Mouse (Mus musculus) heart, embryonic 11.5 days (tissue): Measurements from ENCODE around the gene Ptx3. TPM values are rescaled to one million over a fixed set of nuclear protein-coding genes. Genes with fewer than 3 reads are reported as not detected.
A peak's percentile ranks its signal among the peaks of the same experiment; 100 is the strongest.
"Not testable (repeated sequence)": the region's sequence is repeated elsewhere in the genome, so short reads cannot be mapped to it uniquely, and the experiment has no call there.

Experiments
- ATAC-seq: fragments of 200-750 bp; cut with Nextera tagmentation; replicated peaks from 2 replicates; pipeline ENCODE4 v1.8.0; 2017; ENCODE audit warnings: moderate library complexity; ENCODE audit not compliant: insufficient number of reproducible peaks, low FRiP score, low TSS enrichment
- H3K27ac ChIP-seq: fragments of 300-500 bp; sonication (generic); 2 replicates; pipeline ENCODE4 v1.5.1; 2014; ENCODE audit warnings: mild to moderate bottlenecking, low read depth, low read length
- H3K27me3 ChIP-seq: fragments of 300-500 bp; sonication (generic); 2 replicates; pipeline ENCODE4 v1.6.1; 2014; ENCODE audit warnings: mild to moderate bottlenecking, low read length, mixed read lengths; ENCODE audit not compliant: control insufficient read depth, insufficient read depth
- H3K36me3 ChIP-seq: fragments of 300-500 bp; sonication (generic); 2 replicates; pipeline ENCODE4 v1.6.1; 2014; ENCODE audit warnings: mild to moderate bottlenecking, low read length, moderate library complexity, mixed read lengths; ENCODE audit not compliant: control insufficient read depth, insufficient read depth
- H3K4me1 ChIP-seq: fragments of 300-500 bp; sonication (generic); 2 replicates; pipeline ENCODE4 v1.6.1; 2014; ENCODE audit warnings: low read length; ENCODE audit not compliant: control insufficient read depth, insufficient read depth
- H3K4me2 ChIP-seq: fragments of 300-500 bp; sonication (generic); 2 replicates; pipeline ENCODE4 v1.6.1; 2014; ENCODE audit warnings: mild to moderate bottlenecking, moderate library complexity
- H3K4me3 ChIP-seq: fragments of 300-500 bp; sonication (generic); 2 replicates; pipeline ENCODE4 v1.5.1; 2014; ENCODE audit warnings: low read depth, low read length
- H3K9ac ChIP-seq: fragments of 300-500 bp; sonication (generic); 2 replicates; pipeline ENCODE4 v1.6.1; 2014; ENCODE audit warnings: mild to moderate bottlenecking, low read depth, low read length, moderate library complexity
- H3K9me3 ChIP-seq: fragments of 300-500 bp; sonication (generic); replicated peaks from 2 replicates; pipeline ENCODE4 v1.6.1; 2016; ENCODE audit warnings: low read length; ENCODE audit not compliant: control insufficient read depth
- WGBS: fragments of 180-500 bp; shearing (Covaris S2); extraction: QIAGEN DNeasy Blood & Tissue Kit; methylation state at CpG from one replicate; pipeline ENCODE4 v1.1.7; 2014; ENCODE audit not compliant: insufficient replicate concordance; 5-methylcytosine and 5-hydroxymethylcytosine counted together
- polyA plus RNA-seq: library from polyadenylated mRNA; unstranded; fragments of >200 nt; fragmentation: Nextera tagmentation; extraction: Ambion mirVana; gene quantifications from 2 replicates; pipeline ENCODE4 v1.2.1, GENCODE M21; 2014

Gene Ptx3
- polyA plus RNA-seq, 1 experiment from 2014 or later = 5.5 TPM

GRCm38 (mm10) chr3:66221243-66221611 lies 1.5 kb downstream of the Ptx3 start:
- WGBS = under 1% methylated on average over 11 of the region's 11 CpGs

GRCm38 (mm10) chr3:66224931-66225537 lies 5.3 kb downstream of the Ptx3 start:
- Histone ChIP-seq H3K4me2 (no peak overlapping the region), H3K4me3 (no peak overlapping the region), H3K4me1 (no peaks in the 10 kb centered on the region), H3K36me3 (no peaks in the 10 kb centered on the region), H3K9me3 (no peaks in the 10 kb centered on the region), H3K27ac (no peak overlapping the region), H3K27me3 (peaks cover 5% of the 10 kb centered on the region), H3K9ac (no peak overlapping the region)
- WGBS = 57% methylated on average over 15 of the region's 15 CpGs
- no peak for ATAC-seq

More at GRCm38 (mm10) chr3:66221243-66221611, 1.5 kb downstream of the Ptx3 start:
- H3K9ac ChIP-seq = peak overlapping the region; percentile 75
- H3K4me2 ChIP-seq = peak overlapping the region; percentile 98
- no peak overlapping the region for H3K27ac ChIP-seq
- H3K9me3 ChIP-seq = no peaks in the 10 kb centered on the region
- ATAC-seq = peak; percentile 19; the same call in 1 of the 2 replicates
- H3K4me3 ChIP-seq = peak overlapping the region; percentile 65
- H3K36me3 ChIP-seq = no peaks in the 10 kb centered on the region
- peaks cover 5% of the 10 kb centered on the region for H3K27me3 ChIP-seq
- H3K4me1 ChIP-seq = no peaks in the 10 kb centered on the region

GRCm38 (mm10) chr3:66236234-66236871 lies 16.6 kb downstream of the Ptx3 start:
- not testable (repeated sequence) for H3K36me3 ChIP-seq, ATAC-seq, H3K27me3 ChIP-seq, H3K9ac ChIP-seq, H3K4me3 ChIP-seq, H3K4me2 ChIP-seq, H3K4me1 ChIP-seq, H3K9me3 ChIP-seq, H3K27ac ChIP-seq
- whole genome bisulfite sequencing = 25% methylated on average over 4 of the region's 4 CpGs

GRCm38 (mm10) chr3:66240476-66240875 lies 20.8 kb downstream of the Ptx3 start:
- H3K9me3 ChIP-seq = no peaks in the 10 kb centered on the region
- H3K36me3 ChIP-seq = no peaks in the 10 kb centered on the region
- no peak overlapping the region for H3K4me3 ChIP-seq
- H3K27me3 ChIP-seq = no peaks in the 10 kb centered on the region
- ATAC-seq = no peak
- H3K9ac ChIP-seq = no peak overlapping the region
- no peaks in the 10 kb centered on the region for H3K4me1 ChIP-seq
- H3K4me2 ChIP-seq = no peak overlapping the region
- no peak overlapping the region for H3K27ac ChIP-seq

- Histone ChIP-seq H3K27me3 (no peaks in the 10 kb centered on the region), H3K9ac (no peak overlapping the region), H3K4me3 (no peak overlapping the region), H3K4me2 (no peak overlapping the region), H3K27ac (no peak overlapping the region), H3K36me3 (no peaks in the 10 kb centered on the region), H3K9me3 (no peaks in the 10 kb centered on the region), H3K4me1 (peaks cover 3% of the 10 kb centered on the region; the same call in 1 of the 2 replicates)
- WGBS = 53% methylated on average over 7 of the region's 7 CpGs
- no peak for ATAC-seq
Measured at GRCm38 (mm10) chr3:66251842-66252241, 32.1 kb downstream of the Ptx3 start.

GRCm38 (mm10) chr3:66254504-66255105 lies 34.9 kb downstream of the Ptx3 start:
- no peak for ATAC-seq
- no peak overlapping the region for H3K4me3 ChIP-seq
- H3K27me3 ChIP-seq = no peaks in the 10 kb centered on the region
- no peaks in the 10 kb centered on the region for H3K9me3 ChIP-seq
- no peak overlapping the region for H3K4me2 ChIP-seq
- WGBS = 76% methylated on average over 9 of the region's 9 CpGs
- no peak overlapping the region for H3K27ac ChIP-seq
- H3K36me3 ChIP-seq = no peaks in the 10 kb centered on the region
- no peaks in the 10 kb centered on the region for H3K4me1 ChIP-seq
- no peak overlapping the region for H3K9ac ChIP-seq

GRCm38 (mm10) chr3:66262319-66262718 lies 42.6 kb downstream of the Ptx3 start:
- no peak for ATAC-seq
- no peak overlapping the region for H3K4me2 ChIP-seq
- H3K9me3 ChIP-seq = no peaks in the 10 kb centered on the region
- no peaks in the 10 kb centered on the region for H3K4me1 ChIP-seq
- H3K27ac ChIP-seq = no peak overlapping the region
- H3K9ac ChIP-seq = no peak overlapping the region
- no peak overlapping the region for H3K4me3 ChIP-seq
- 28% methylated on average over 5 of the region's 5 CpGs for WGBS
- no peaks in the 10 kb centered on the region for H3K36me3 ChIP-seq
- H3K27me3 ChIP-seq = no peaks in the 10 kb centered on the region

- ATAC-seq = no peak
- no peaks in the 10 kb centered on the region for H3K4me1 ChIP-seq
- 70% methylated on average over 4 of the region's 4 CpGs for whole genome bisulfite sequencing
- no peak overlapping the region for H3K4me3 ChIP-seq
- no peak overlapping the region for H3K9ac ChIP-seq
- H3K36me3 ChIP-seq = no peaks in the 10 kb centered on the region
- H3K27me3 ChIP-seq = no peaks in the 10 kb centered on the region
- H3K9me3 ChIP-seq = no peaks in the 10 kb centered on the region
- H3K27ac ChIP-seq = no peak overlapping the region
- no peak overlapping the region for H3K4me2 ChIP-seq
Measured at GRCm38 (mm10) chr3:66263270-66263669, 43.6 kb downstream of the Ptx3 start.
